Mouse (Mus musculus): ENCODE results near the gene Pde6h. TPM values are rescaled to one million over a fixed set of nuclear protein-coding genes. Genes with fewer than 3 reads are reported as not detected.

Pde6h gene
- polyA plus RNA-seq, 1 experiment, result 0.14 TPM

DNA sequence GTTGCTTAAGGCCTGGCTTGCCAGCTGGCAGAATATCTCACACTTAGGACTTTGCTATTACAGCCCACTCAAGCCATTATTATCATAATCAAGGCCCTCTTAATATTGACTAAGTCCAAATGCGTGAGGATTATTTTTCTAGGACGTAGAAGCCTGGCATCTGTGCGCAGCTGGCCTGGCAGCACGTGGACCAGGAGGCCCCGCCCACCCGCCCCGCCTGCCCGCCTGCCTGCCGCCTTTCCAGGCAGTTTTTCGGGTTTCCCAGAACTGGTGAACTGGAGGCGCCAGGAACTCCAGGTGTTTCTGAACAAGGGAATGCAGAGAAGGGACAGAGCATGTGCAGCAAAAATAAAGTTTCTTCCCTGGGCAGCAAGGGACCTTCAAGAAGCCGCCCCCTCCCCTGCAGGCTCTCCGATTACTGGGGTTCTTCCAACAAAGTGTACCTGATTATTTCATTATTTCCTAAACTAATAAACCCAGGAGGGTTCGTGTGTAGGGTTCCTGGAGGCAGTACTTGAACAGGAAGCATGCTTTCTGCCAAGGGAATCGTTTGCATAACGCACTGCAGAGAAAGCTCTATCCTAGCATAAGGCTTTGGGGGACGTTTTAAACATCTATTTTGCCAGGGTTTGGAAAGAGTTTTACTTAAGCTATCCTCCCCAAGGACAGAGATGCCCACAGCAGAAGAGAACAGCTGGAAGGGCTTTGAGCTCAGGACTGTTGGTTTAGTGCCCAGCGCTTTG, 10.1 kb upstream of the Pde6h start:
- DNase-seq (ENCODE audit: low read depth), result peak; percentile 66
- TF ChIP-seq CTCF (IDR thresholded peaks at IDR 0.05; ENCODE audit: borderline replicate concordance, extremely low read depth, insufficient read depth, insufficient read length) (no peak), POLR2A (IDR thresholded peaks at IDR 0.05; ENCODE audit: borderline replicate concordance, extremely low read depth, insufficient read depth, insufficient read length, poor library complexity, severe bottlenecking) (no peak)

DNA sequence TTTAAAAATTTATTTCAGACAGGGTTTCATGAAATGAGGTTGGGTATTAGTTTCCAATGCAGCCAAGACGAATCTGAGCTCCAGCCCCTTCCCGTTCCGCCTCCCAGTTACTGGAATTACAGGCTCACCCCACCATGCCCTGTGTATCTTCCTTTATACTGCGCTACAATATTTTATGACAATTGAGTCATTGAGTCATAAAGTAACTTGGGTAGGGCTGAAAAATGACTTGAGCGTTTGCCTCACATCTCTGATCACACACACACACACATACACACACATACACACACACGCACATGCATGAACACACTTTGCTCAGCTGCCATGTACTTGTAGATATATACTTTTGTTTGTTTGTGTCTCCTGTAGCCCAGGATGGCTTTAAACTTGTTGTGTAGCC, 9.4 kb upstream of the Pde6h start:
- TF ChIP-seq POLR2A (IDR thresholded peaks at IDR 0.05; ENCODE audit: borderline replicate concordance, extremely low read depth, insufficient read depth, insufficient read length, poor library complexity, severe bottlenecking) (no peak), CTCF (IDR thresholded peaks at IDR 0.05; ENCODE audit: borderline replicate concordance, extremely low read depth, insufficient read depth, insufficient read length) (no peak)
- DNase-seq (ENCODE audit: low read depth), result no peak

DNA sequence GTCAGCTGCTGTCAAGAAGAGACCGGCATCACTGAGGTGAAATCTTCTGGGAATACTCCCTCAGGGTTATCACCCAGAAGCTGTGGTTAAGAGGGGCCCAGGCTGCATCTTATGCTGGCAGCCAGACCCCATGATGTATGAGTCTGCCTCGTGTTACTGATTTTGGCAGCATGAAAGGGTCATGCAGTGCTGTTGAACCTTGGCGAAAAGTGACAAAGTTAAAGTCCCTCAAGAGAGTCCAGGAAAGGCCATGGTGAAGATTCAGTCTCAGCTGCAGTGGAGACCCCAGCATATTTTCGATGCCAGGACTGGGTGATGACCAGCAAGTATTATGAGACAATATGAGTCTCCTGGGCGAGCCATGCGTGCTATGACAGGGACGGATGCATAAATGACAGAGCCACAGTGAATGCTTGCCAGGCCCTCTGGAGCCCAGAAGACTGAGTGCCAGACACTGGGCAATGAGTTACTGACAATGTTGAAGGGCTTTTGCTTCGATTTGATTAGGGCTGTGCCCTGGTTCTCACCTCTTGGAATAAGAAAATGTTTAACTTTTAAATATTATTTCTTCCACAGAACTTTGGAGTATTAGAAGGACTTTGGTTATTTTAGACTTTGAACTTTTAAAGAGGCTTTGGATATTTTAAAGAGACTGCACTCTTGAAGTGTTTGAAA, 7.8 kb upstream of the Pde6h start:
- no peak for DNase-seq (ENCODE audit: low read depth)
- TF ChIP-seq CTCF (IDR thresholded peaks at IDR 0.05; ENCODE audit: borderline replicate concordance, extremely low read depth, insufficient read depth, insufficient read length) (no peak), POLR2A (IDR thresholded peaks at IDR 0.05; ENCODE audit: borderline replicate concordance, extremely low read depth, insufficient read depth, insufficient read length, poor library complexity, severe bottlenecking) (no peak)

DNA sequence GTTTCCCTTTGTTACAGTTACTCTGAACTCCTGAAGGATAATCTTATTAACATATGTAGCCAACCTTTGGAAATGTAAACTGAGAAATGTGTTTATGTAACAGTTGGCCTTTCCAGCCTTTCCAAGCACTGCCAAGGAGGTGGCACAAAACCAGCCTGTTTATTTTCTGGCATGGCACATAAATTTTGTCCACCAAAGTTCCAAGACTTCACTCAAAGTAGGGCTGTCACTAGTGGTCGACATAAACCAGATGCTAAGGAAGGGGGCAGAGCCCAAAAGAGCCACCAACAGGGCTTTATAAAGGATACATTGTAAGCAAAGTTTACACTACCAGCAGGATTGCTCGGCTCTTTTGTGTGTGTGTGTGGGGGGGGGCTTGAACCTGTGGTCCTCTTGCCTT, 5.7 kb upstream of the Pde6h start:
- TF ChIP-seq POLR2A (IDR thresholded peaks at IDR 0.05; ENCODE audit: borderline replicate concordance, extremely low read depth, insufficient read depth, insufficient read length, poor library complexity, severe bottlenecking) (no peak), CTCF (IDR thresholded peaks at IDR 0.05; ENCODE audit: borderline replicate concordance, extremely low read depth, insufficient read depth, insufficient read length) (no peak)
- no peak for DNase-seq (ENCODE audit: low read depth)

- TF ChIP-seq CTCF (IDR thresholded peaks at IDR 0.05; ENCODE audit: borderline replicate concordance, extremely low read depth, insufficient read depth, insufficient read length), result peak; percentile 80; the same call in 1 of the 2 replicates
- no peak for TF ChIP-seq POLR2A (IDR thresholded peaks at IDR 0.05; ENCODE audit: borderline replicate concordance, extremely low read depth, insufficient read depth, insufficient read length, poor library complexity, severe bottlenecking)
Observed at GRCm38 (mm10) chr6:136920320-136921257, 3.0 kb upstream of the Pde6h start.

DNA sequence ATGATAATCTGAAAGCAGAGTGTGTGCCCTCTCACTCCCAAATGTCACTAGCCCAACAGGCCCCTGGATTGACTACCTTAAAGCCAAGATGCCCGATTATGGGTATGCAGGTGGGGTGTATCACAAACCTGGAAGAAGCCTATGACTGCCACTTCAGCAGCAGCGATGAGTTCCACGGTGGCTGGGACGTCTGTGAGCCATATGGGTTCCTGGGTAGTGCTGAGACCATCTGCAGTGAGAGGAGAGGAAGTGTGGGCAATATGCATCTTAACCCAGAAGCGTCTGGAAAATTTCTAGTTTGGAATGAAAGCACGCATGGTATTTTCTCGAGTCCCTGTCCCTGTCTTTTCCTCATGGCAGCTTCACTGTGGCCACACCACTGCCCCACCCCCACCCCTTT, 2.0 kb upstream of the Pde6h start:
- DNase-seq (ENCODE audit: low read depth), result peak; percentile 54

More at GRCm38 (mm10) chr6:136920320-136921257, 3.0 kb upstream of the Pde6h start:
- peak; percentile 83 for DNase-seq (ENCODE audit: low read depth)

DNA sequence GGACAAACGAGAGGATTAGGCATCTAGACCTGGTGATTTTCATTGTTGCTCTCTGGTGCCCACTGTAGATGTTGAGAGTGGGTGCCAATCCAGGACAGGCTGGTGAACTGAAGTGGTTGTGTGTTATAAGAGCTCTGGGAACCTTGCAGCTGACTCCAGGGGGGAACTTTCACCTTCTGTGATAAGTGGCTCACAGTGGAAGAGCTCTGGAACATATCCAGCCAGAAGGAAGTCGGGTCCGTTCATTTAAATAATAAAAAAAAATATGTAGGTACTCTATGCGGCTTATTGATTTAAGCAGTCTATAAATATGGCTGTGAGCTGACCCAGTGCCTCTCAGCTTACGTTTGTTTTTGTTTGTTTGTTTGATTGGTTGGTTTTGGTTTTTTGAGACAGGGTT, 1.6 kb upstream of the Pde6h start, which contains the start of gene Erp27:
TSS of gene Erp27 (minus strand) at position 101 of the 400 bp plus-strand sequence.
- TF ChIP-seq POLR2A (IDR thresholded peaks at IDR 0.05; ENCODE audit: borderline replicate concordance, extremely low read depth, insufficient read depth, insufficient read length, poor library complexity, severe bottlenecking), result no peak
- DNase-seq (ENCODE audit: low read depth), result no peak

More for the DNA sequence above, 2.0 kb upstream of the Pde6h start:
- TF ChIP-seq POLR2A (IDR thresholded peaks at IDR 0.05; ENCODE audit: borderline replicate concordance, extremely low read depth, insufficient read depth, insufficient read length, poor library complexity, severe bottlenecking), result no peak

DNA sequence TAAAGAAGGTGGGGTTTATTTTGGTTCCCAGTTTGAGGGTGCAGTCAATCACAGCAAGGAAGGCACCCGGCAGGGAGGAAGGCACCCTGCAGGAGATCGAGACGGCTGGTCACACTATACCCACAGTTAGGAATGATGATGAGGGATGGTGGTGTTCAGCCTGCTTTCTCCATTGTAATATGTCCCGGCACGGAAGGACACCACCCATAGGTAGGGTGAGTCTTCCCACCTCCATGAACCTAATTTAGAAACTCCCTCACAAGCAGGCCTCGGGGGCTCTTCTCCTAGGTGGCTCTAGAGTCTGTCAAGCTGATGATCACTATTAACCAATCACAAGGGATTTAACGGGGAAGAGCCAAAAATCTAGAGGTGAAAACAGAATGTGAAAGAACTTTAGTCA, 761 bp upstream of the Pde6h start:
- DNase-seq (ENCODE audit: low read depth), result no peak
- no peak for TF ChIP-seq POLR2A (IDR thresholded peaks at IDR 0.05; ENCODE audit: borderline replicate concordance, extremely low read depth, insufficient read depth, insufficient read length, poor library complexity, severe bottlenecking)

DNA sequence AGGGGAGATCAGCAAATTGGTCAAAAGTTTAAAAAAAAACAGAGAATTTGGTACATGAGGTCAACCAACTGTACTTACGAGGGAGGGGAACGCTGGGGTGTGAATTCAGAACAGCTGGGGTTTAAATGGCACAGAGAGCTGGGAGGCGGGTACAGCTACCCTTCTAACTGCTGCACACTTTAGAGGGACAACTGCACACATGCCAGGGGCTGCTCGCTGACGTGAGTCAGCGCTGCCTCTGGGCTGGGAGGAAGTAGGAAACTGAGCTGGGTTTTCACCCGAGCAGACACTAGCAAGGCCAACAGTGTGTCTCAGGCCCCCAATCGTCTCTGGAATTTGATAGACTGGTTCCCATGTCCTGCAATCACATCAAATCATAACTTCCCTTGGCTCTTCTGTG, 1.4 kb downstream of the Pde6h start:
- no peak for DNase-seq (ENCODE audit: low read depth)
- no peak for TF ChIP-seq POLR2A (IDR thresholded peaks at IDR 0.05; ENCODE audit: borderline replicate concordance, extremely low read depth, insufficient read depth, insufficient read length, poor library complexity, severe bottlenecking)
- no peak for TF ChIP-seq CTCF (IDR thresholded peaks at IDR 0.05; ENCODE audit: borderline replicate concordance, extremely low read depth, insufficient read depth, insufficient read length)

DNA sequence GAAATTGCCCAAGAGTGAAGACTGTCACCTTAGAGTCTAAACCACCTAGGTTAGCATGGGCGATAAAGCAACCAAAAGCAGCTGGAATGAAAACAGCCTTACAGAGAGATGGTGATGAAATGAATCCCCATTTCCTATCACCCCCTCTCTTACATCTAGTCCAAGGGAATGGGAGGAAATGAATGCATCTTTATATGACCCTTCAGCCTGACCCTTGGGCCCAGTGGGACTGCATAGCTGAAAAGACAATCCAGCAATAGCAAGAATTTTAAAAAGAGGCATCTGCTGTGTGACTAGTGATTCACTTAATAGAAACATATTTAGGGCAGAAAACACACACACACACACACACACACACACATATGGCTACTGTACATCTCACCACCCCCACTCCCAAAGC, 4.0 kb downstream of the Pde6h start:
- no peak for DNase-seq (ENCODE audit: low read depth)
- TF ChIP-seq POLR2A (IDR thresholded peaks at IDR 0.05; ENCODE audit: borderline replicate concordance, extremely low read depth, insufficient read depth, insufficient read length, poor library complexity, severe bottlenecking) (no peak), CTCF (IDR thresholded peaks at IDR 0.05; ENCODE audit: borderline replicate concordance, extremely low read depth, insufficient read depth, insufficient read length) (no peak)

DNA sequence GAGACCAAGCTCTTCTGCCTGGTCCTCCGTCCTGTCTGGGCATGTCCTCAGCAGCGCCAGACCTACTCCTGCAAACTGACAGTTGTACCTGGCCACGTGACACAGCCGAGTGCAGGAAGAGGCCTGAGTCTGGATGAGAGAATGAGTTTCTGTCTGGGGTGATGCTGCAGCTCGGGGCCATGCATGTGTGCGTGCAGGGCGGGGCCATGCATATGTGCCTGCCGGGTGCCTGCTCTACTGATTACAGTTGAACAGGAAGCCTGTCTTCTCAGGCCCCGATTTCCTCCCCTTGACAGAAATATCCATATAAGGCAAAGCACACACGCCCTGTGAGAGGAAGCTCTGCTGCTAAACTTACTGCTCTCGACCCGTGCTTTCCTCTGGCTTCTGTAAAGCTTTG, 7.0 kb downstream of the Pde6h start:
- DNase-seq (ENCODE audit: low read depth), result peak; percentile 27
- no peak for TF ChIP-seq POLR2A (IDR thresholded peaks at IDR 0.05; ENCODE audit: borderline replicate concordance, extremely low read depth, insufficient read depth, insufficient read length, poor library complexity, severe bottlenecking)
- TF ChIP-seq CTCF (IDR thresholded peaks at IDR 0.05; ENCODE audit: borderline replicate concordance, extremely low read depth, insufficient read depth, insufficient read length), result no peak
